Mouse (Mus musculus) hindbrain, embryonic 13.5 days (tissue): Measurements from ENCODE around the gene Nkiras2. TPM values are rescaled to one million over a fixed set of nuclear protein-coding genes. Genes with fewer than 3 reads are reported as not detected.

Source experiments
- ATAC-seq: fragments of 200-750 bp; cut with Nextera tagmentation; 2 replicates; pipeline ENCODE4 v1.8.0; 2017; ENCODE audit warnings: moderate TSS enrichment; ENCODE audit not compliant: low FRiP score
- H3K27ac ChIP-seq: fragments of 300-500 bp; sonication (generic); 2 replicates; pipeline ENCODE4 v1.5.1; 2015; ENCODE audit warnings: inconsistent platforms, mild to moderate bottlenecking, moderate library complexity
- H3K27me3 ChIP-seq: fragments of 300-500 bp; sonication (generic); 2 replicates; pipeline ENCODE4 v1.6.1; 2015; ENCODE audit warnings: mild to moderate bottlenecking, inconsistent platforms
- H3K36me3 ChIP-seq: fragments of 300-500 bp; sonication (generic); 2 replicates; pipeline ENCODE4 v1.6.1; 2015; ENCODE audit warnings: mild to moderate bottlenecking, inconsistent platforms
- H3K4me1 ChIP-seq: fragments of 300-500 bp; sonication (generic); replicated peaks from 2 replicates; pipeline ENCODE4 v1.6.1; 2015; ENCODE audit warnings: inconsistent platforms
- H3K4me2 ChIP-seq: fragments of 300-500 bp; sonication (generic); 2 replicates; pipeline ENCODE4 v1.6.1; 2015; ENCODE audit warnings: inconsistent platforms, mild to moderate bottlenecking, moderate library complexity
- H3K4me3 ChIP-seq: fragments of 300-500 bp; sonication (generic); 2 replicates; pipeline ENCODE4 v1.5.1; 2015; ENCODE audit warnings: mild to moderate bottlenecking, inconsistent platforms
- H3K9ac ChIP-seq: fragments of 300-500 bp; sonication (generic); 2 replicates; pipeline ENCODE4 v1.6.1; 2015; ENCODE audit warnings: mild to moderate bottlenecking, inconsistent platforms
- H3K9me3 ChIP-seq: fragments of 300-500 bp; sonication (generic); 2 replicates; pipeline ENCODE4 v1.6.1; 2016; ENCODE audit warnings: inconsistent platforms
- WGBS: fragments of 180-500 bp; shearing (Covaris S2); methylation state at CpG from one replicate; pipeline ENCODE4 v1.1.7; 2015; 5-methylcytosine and 5-hydroxymethylcytosine counted together
- polyA plus RNA-seq: library from polyadenylated mRNA; unstranded; fragments of >200 nt; fragmentation: Nextera tagmentation; extraction: Ambion mirVana; gene quantifications from 2 replicates; pipeline ENCODE4 v1.2.1, GENCODE M21; 2015

Nkiras2 gene
- 110 and 115 TPM in 2 replicates for polyA plus RNA-seq

- peak within 1 kb of the TSS; percentile 97 for H3K27ac ChIP-seq
- peak within 1 kb of the TSS; percentile 88 for H3K4me3 ChIP-seq
- WGBS = under 1% methylated on average over 36 of the region's 36 CpGs
- no peaks in the 10 kb centered on the region for H3K36me3 ChIP-seq
- H3K27me3 ChIP-seq = no peaks in the 10 kb centered on the region
- H3K4me2 ChIP-seq = peak within 1 kb of the TSS; percentile 78
- peaks cover 37% of the 10 kb centered on the region for H3K4me1 ChIP-seq
- ATAC-seq = peak; percentile 72
- peak within 1 kb of the TSS; percentile 93 for H3K9ac ChIP-seq
- no peaks in the 10 kb centered on the region for H3K9me3 ChIP-seq
Measured at GRCm38 (mm10) chr11:100618761-100619484, at the start of gene Nkiras2. Gene Nkiras2 (plus strand): TSS chr11:100619244.

GRCm38 (mm10) chr11:100569789-100570188, 49.3 kb upstream of the Nkiras2 start:
- no peak overlapping the region for H3K27ac ChIP-seq
- no peak overlapping the region for H3K4me3 ChIP-seq
- no peaks in the 10 kb centered on the region for H3K36me3 ChIP-seq
- peaks cover 16% of the 10 kb centered on the region for H3K4me1 ChIP-seq
- ATAC-seq = no peak
- peaks cover 13% of the 10 kb centered on the region for H3K27me3 ChIP-seq
- 71% methylated on average over 9 of the region's 9 CpGs for WGBS
- H3K4me2 ChIP-seq = no peak overlapping the region
- no peak overlapping the region for H3K9ac ChIP-seq
- no peaks in the 10 kb centered on the region for H3K9me3 ChIP-seq

GRCm38 (mm10) chr11:100570430-100571201, 48.4 kb upstream of the Nkiras2 start:
- peaks cover 24% of the 10 kb centered on the region for H3K4me1 ChIP-seq
- no peak overlapping the region for H3K27ac ChIP-seq
- 14% methylated on average over 8 of the region's 8 CpGs for WGBS
- peak overlapping the region; percentile 17 for H3K4me3 ChIP-seq
- peak overlapping the region; percentile 63 for H3K9ac ChIP-seq
- no peaks in the 10 kb centered on the region for H3K36me3 ChIP-seq
- ATAC-seq = peak; percentile 43; the same call in 1 of the 2 replicates
- H3K4me2 ChIP-seq = peak overlapping the region; percentile 54
- peaks cover 13% of the 10 kb centered on the region for H3K27me3 ChIP-seq
- H3K9me3 ChIP-seq = no peaks in the 10 kb centered on the region

- Histone ChIP-seq H3K4me3 (peak overlapping the region; percentile 17), H3K27ac (no peak overlapping the region), H3K9me3 (no peaks in the 10 kb centered on the region), H3K4me1 (peaks cover 30% of the 10 kb centered on the region), H3K4me2 (peak overlapping the region; percentile 54), H3K9ac (peak overlapping the region; percentile 63), H3K36me3 (no peaks in the 10 kb centered on the region), H3K27me3 (peaks cover 13% of the 10 kb centered on the region)
- WGBS = 12% methylated on average over 16 of the region's 16 CpGs
- ATAC-seq = peak; percentile 37; the same call in 1 of the 2 replicates
Measured at GRCm38 (mm10) chr11:100571202-100571567, 47.9 kb upstream of the Nkiras2 start.

GRCm38 (mm10) chr11:100574188-100574587, 44.9 kb upstream of the Nkiras2 start:
- Histone ChIP-seq H3K27ac (no peak overlapping the region), H3K9ac (no peak overlapping the region), H3K4me2 (peak overlapping the region; percentile 80), H3K36me3 (peaks cover 13% of the 10 kb centered on the region), H3K4me3 (peak overlapping the region; percentile 58), H3K4me1 (peaks cover 42% of the 10 kb centered on the region), H3K9me3 (no peaks in the 10 kb centered on the region), H3K27me3 (peaks cover 13% of the 10 kb centered on the region)
- ATAC-seq = no peak
- 95% methylated on average over 3 of the region's 3 CpGs for WGBS

GRCm38 (mm10) chr11:100574708-100575483, 44.1 kb upstream of the Nkiras2 start, which contains the start of gene Cnp:
Gene Cnp (plus strand): TSS chr11:100574904.
- H3K9ac ChIP-seq = peak within 1 kb of the TSS; percentile 78
- WGBS = 2% methylated on average over 46 of the region's 47 CpGs
- peaks cover 13% of the 10 kb centered on the region for H3K27me3 ChIP-seq
- peaks cover 20% of the 10 kb centered on the region for H3K36me3 ChIP-seq
- no peaks in the 10 kb centered on the region for H3K9me3 ChIP-seq
- H3K4me3 ChIP-seq = peak within 1 kb of the TSS; percentile 58
- H3K4me2 ChIP-seq = peak within 1 kb of the TSS; percentile 80
- peak; percentile 70 for ATAC-seq
- peaks cover 42% of the 10 kb centered on the region for H3K4me1 ChIP-seq
- peak within 1 kb of the TSS; percentile 69; the same call in 1 of the 2 replicates for H3K27ac ChIP-seq

- peaks cover 42% of the 10 kb centered on the region for H3K4me1 ChIP-seq
- ATAC-seq = peak; percentile 30
- H3K4me2 ChIP-seq = peak overlapping the region; percentile 80
- H3K9me3 ChIP-seq = no peaks in the 10 kb centered on the region
- peak overlapping the region; percentile 69; the same call in 1 of the 2 replicates for H3K27ac ChIP-seq
- H3K36me3 ChIP-seq = peaks cover 25% of the 10 kb centered on the region
- WGBS = 19% methylated on average over 2 of the region's 2 CpGs
- peak overlapping the region; percentile 78 for H3K9ac ChIP-seq
- peaks cover 13% of the 10 kb centered on the region for H3K27me3 ChIP-seq
- H3K4me3 ChIP-seq = peak overlapping the region; percentile 58
Measured at GRCm38 (mm10) chr11:100575484-100575855, 43.6 kb upstream of the Nkiras2 start.

GRCm38 (mm10) chr11:100576256-100576655, 42.8 kb upstream of the Nkiras2 start:
- peak overlapping the region; percentile 78 for H3K9ac ChIP-seq
- H3K4me1 ChIP-seq = peaks cover 35% of the 10 kb centered on the region
- H3K4me3 ChIP-seq = no peak overlapping the region
- no peak overlapping the region for H3K27ac ChIP-seq
- ATAC-seq = no peak
- peaks cover 33% of the 10 kb centered on the region for H3K36me3 ChIP-seq
- WGBS = 73% methylated on average over 21 of the region's 21 CpGs
- no peaks in the 10 kb centered on the region for H3K9me3 ChIP-seq
- H3K27me3 ChIP-seq = peaks cover 13% of the 10 kb centered on the region
- peak overlapping the region; percentile 80 for H3K4me2 ChIP-seq

- Histone ChIP-seq H3K4me2 (no peak overlapping the region), H3K36me3 (peaks cover 51% of the 10 kb centered on the region), H3K4me1 (peaks cover 37% of the 10 kb centered on the region), H3K27ac (no peak overlapping the region), H3K27me3 (no peaks in the 10 kb centered on the region), H3K9me3 (no peaks in the 10 kb centered on the region), H3K9ac (0 out of 2 replicates have a peak overlapping the region, but pooled peaks have one; percentile 29), H3K4me3 (no peak overlapping the region)
- no peak for ATAC-seq
- 81% methylated on average over 8 of the region's 8 CpGs for WGBS
Measured at GRCm38 (mm10) chr11:100577852-100578599, 41.0 kb upstream of the Nkiras2 start.

- Histone ChIP-seq H3K4me1 (peaks cover 37% of the 10 kb centered on the region), H3K4me2 (no peak overlapping the region), H3K27me3 (no peaks in the 10 kb centered on the region), H3K36me3 (peaks cover 63% of the 10 kb centered on the region), H3K9me3 (no peaks in the 10 kb centered on the region), H3K9ac (no peak overlapping the region), H3K4me3 (no peak overlapping the region), H3K27ac (no peak overlapping the region)
- no peak for ATAC-seq
- WGBS = 93% methylated on average over 9 of the region's 9 CpGs
Measured at GRCm38 (mm10) chr11:100579116-100579799, 39.8 kb upstream of the Nkiras2 start.

- peaks cover 29% of the 10 kb centered on the region for H3K4me1 ChIP-seq
- WGBS = 85% methylated on average over 13 of the region's 13 CpGs
- no peak for ATAC-seq
- H3K4me3 ChIP-seq = no peak overlapping the region
- no peaks in the 10 kb centered on the region for H3K27me3 ChIP-seq
- no peak overlapping the region for H3K27ac ChIP-seq
- no peaks in the 10 kb centered on the region for H3K9me3 ChIP-seq
- no peak overlapping the region for H3K4me2 ChIP-seq
- no peak overlapping the region for H3K9ac ChIP-seq
- H3K36me3 ChIP-seq = peaks cover 73% of the 10 kb centered on the region
Measured at GRCm38 (mm10) chr11:100580275-100580674, 38.8 kb upstream of the Nkiras2 start.
